Mouse (Mus musculus): ENCODE measurements around the gene Dgkd.

GRCm38 (mm10) chr1:87913356-87913755 lies 60.3 kb downstream of the Dgkd start:
- no peak for TF ChIP-seq CTCF (IDR thresholded peaks at IDR 0.05; ENCODE audit: extremely low read depth, insufficient read depth, insufficient read length, insufficient replicate concordance)
- TF ChIP-seq POLR2A (IDR thresholded peaks at IDR 0.05; ENCODE audit: low read depth, low read length): no peak
